ENCODE assay signal across 12 mouse cellular contexts in genomic region chr3:86635940-86636339, GRCm38 (mm10).
DNase-seq lines count a peak whose midpoint lies in the region; ATAC-seq lines count a peak whose summit lies in the region.
"Had no signal": no experiment of that assay in that cellular context is flagged by ENCODE, and none has a peak within 500 bp of the region (broad histone marks: within the 10 kb centered on the region; RNA-seq: fewer than 3 reads in every experiment).

No protein-coding gene starts in this region.

- no peak for ATAC-seq in heart, embryonic 11.5 days (replicated peaks; ENCODE audit: insufficient number of reproducible peaks, low FRiP score, low TSS enrichment)
- no peak for ATAC-seq in heart, embryonic 15.5 days (replicated peaks; ENCODE audit: insufficient number of reproducible peaks, insufficient read depth, low FRiP score, low read depth)

- H3K27me3 ChIP-seq in heart, embryonic 11.5 days (ENCODE audit: control insufficient read depth, insufficient read depth, low read length) = no peaks in the 10 kb centered on the region
- no peaks in the 10 kb centered on the region for H3K27me3 ChIP-seq in heart, embryonic 15.5 days
- H3K27me3 ChIP-seq: liver, embryonic 13.5 days had no signal

- WGBS in heart, embryonic 11.5 days (ENCODE audit: insufficient replicate concordance) = 36% methylated on average over 1 of the region's 1 CpGs
- WGBS in heart, embryonic 15.5 days = 21% methylated on average over 1 of the region's 1 CpGs

- no peak overlapping the region for H3K9ac ChIP-seq in heart, embryonic 11.5 days (ENCODE audit: low read depth, low read length)
- no peak overlapping the region for H3K9ac ChIP-seq in heart, embryonic 15.5 days
- H3K9ac ChIP-seq: liver, embryonic 13.5 days had no signal

- no peaks in the 10 kb centered on the region for H3K9me3 ChIP-seq in heart, embryonic 11.5 days (replicated peaks; ENCODE audit: control insufficient read depth, low read length)
- no peaks in the 10 kb centered on the region for H3K9me3 ChIP-seq in heart, embryonic 15.5 days (replicated peaks)
- H3K9me3 ChIP-seq: liver, embryonic 13.5 days had no signal

- H3K36me3 ChIP-seq in heart, embryonic 11.5 days (ENCODE audit: control insufficient read depth, insufficient read depth, low read length) = no peaks in the 10 kb centered on the region
- H3K36me3 ChIP-seq in heart, embryonic 15.5 days = no peaks in the 10 kb centered on the region
- H3K36me3 ChIP-seq: G1E; liver, embryonic 13.5 days had no signal

- H3K27ac ChIP-seq in heart, embryonic 11.5 days (ENCODE audit: low read depth, low read length) = no peak overlapping the region
- H3K27ac ChIP-seq in heart, embryonic 15.5 days = peak overlapping the region; percentile 6; the same call in 1 of the 2 replicates
- H3K27ac ChIP-seq: liver, embryonic 13.5 days had no signal

- no peak overlapping the region; the same call in none of the 2 replicates for H3K4me2 ChIP-seq in heart, embryonic 11.5 days
- peak overlapping the region; percentile 23 for H3K4me2 ChIP-seq in heart, embryonic 15.5 days
- H3K4me2 ChIP-seq: liver, embryonic 13.5 days had no signal

- peaks cover 3% of the 10 kb centered on the region; the same call in 1 of the 2 replicates for H3K4me1 ChIP-seq in heart, embryonic 11.5 days (ENCODE audit: control insufficient read depth, insufficient read depth, low read length)
- no peaks in the 10 kb centered on the region; the same call in 1 of the 2 replicates for H3K4me1 ChIP-seq in heart, embryonic 15.5 days (replicated peaks)
- H3K4me1 ChIP-seq: liver, embryonic 13.5 days had no signal

- no peak overlapping the region for H3K4me3 ChIP-seq in heart, embryonic 11.5 days (ENCODE audit: low read depth, low read length)
- H3K4me3 ChIP-seq in heart, embryonic 15.5 days = no peak overlapping the region
- H3K4me3 ChIP-seq: liver, embryonic 13.5 days had no signal

- intact Hi-C loops in left cerebral cortex, postnatal 14 days (cut with DNase I) = no loop called here

- DNase-seq in heart, adult 18-20 months = peak; percentile 24 to 28
- DNase-seq in 416B (ENCODE audit: low read depth) = peak; percentile 73
- peak; percentile 20 for DNase-seq in R1 (ENCODE audit: low read depth, low spot score)
- DNase-seq in retina, postnatal 1 day = no peak
- DNase-seq in MN1 (ENCODE audit: low spot score) = no peak
- DNase-seq in left cerebral cortex, postnatal 14 days (ENCODE audit: low spot score in 2 of 2) = no peak
- DNase-seq: kidney, postnatal 10 days; liver, embryonic 13.5 days; right cerebral cortex, postnatal 14 days had no signal

Comparison
In these comparisons a context has a peak if more than half of its experiments do, and no peak if none do; other contexts are left out.
1. DNase-seq: peak in heart, adult 18-20 months (2 of 2), 416B (single experiment) and R1 (single experiment); none in retina, postnatal 1 day (single experiment), MN1 (single experiment) and left cerebral cortex, postnatal 14 days (0 of 2).